Mouse (Mus musculus): ENCODE results near the gene Psme1.

- TF ChIP-seq TCF12 (IDR thresholded peaks at IDR 0.05; ENCODE audit: insufficient read depth, poor library complexity, severe bottlenecking) = no peak
- TF ChIP-seq POLR2A (IDR thresholded peaks at IDR 0.05; ENCODE audit: insufficient read length, low read depth) = no peak
- no peak for TF ChIP-seq MYOD1 (IDR thresholded peaks at IDR 0.05; ENCODE audit: control insufficient read depth in 1 of 3, insufficient read length in 2 of 3, low read depth in 2 of 3)
- TF ChIP-seq MAX (IDR thresholded peaks at IDR 0.05; ENCODE audit: low read depth) = no peak
- TF ChIP-seq POLR2AphosphoS2 (IDR thresholded peaks at IDR 0.05; ENCODE audit: insufficient read length, low read depth) = no peak
- no peak for TF ChIP-seq REST (IDR thresholded peaks at IDR 0.05; ENCODE audit: insufficient read depth, insufficient read length)
- no peak for TF ChIP-seq TCF3 (IDR thresholded peaks at IDR 0.05; ENCODE audit: insufficient read length, low read depth)
- no peak for TF ChIP-seq USF1 (IDR thresholded peaks at IDR 0.05; ENCODE audit: low read depth)
Observed at GRCm38 (mm10) chr14:55628077-55628827, 50.3 kb downstream of the Psme1 start.

Data from myocyte (in vitro differentiated cells).